Mouse (Mus musculus) heart, adult 2 months (tissue): ENCODE measurements at regions not wholly inside any gene's neighbourhood (a gene's known extent, or its start where the extent isn't known, plus 50 kb on each side); places are given as distances from the start of the nearest gene placed in this dataset.
"Not testable (repeated sequence)": the region's sequence is repeated elsewhere in the genome, so short reads cannot be mapped to it uniquely, and the experiment has no call there.

ENCODE experiments used
- CTCF ChIP-seq: fragments of 200-600 bp; IDR thresholded peaks from 2 replicates; pipeline ENCODE4 v1.8.1; 2022; ENCODE audit warnings: antibody characterized with exemption, mild to moderate bottlenecking, moderate library complexity
- EP300 ChIP-seq: fragments of 200-500 bp; IDR thresholded peaks from 2 replicates; pipeline ENCODE4 v1.6.1; 2011; ENCODE audit warnings: low read depth, low read length, control low read depth; ENCODE audit not compliant: insufficient read depth
- POLR2A ChIP-seq: fragments of 200-500 bp; IDR thresholded peaks from 2 replicates; pipeline ENCODE4 v1.6.1; 2011; ENCODE audit warnings: mild to moderate bottlenecking, low read depth, low read length, control low read depth; ENCODE audit not compliant: insufficient read depth

DNA sequence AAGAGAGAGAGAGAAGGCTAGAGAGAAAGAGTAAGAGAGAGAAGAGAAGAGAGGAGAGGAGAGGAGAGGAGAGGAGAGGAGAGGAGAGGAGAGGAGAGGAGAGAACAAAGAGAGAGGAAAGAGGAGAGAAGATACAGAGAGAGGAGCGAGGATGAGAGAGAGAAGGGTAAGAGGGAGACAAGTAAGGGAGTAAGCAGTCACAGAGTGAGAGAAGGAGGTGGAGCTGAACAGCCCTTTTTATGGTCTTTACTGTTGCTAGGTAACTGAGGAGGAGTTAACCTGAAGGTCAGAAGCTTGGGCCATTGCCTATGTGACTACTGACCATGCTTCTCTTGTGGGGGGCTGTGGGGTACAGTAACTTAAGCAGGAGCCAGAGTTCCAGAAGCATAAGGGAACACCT lies 430.2 kb downstream of the 1190002N15Rik start:
- TF ChIP-seq POLR2A, CTCF, EP300: not testable (repeated sequence)
